Mouse (Mus musculus): Measurements from ENCODE around the gene Slc36a3.

GRCm38 (mm10) chr11:55106636-55107035 lies 44.9 kb downstream of the Slc36a3 start:
- no peak for TF ChIP-seq CTCF (IDR thresholded peaks at IDR 0.05; ENCODE audit: control insufficient read depth, insufficient read depth, low read length)
- no peak for TF ChIP-seq POLR2A (IDR thresholded peaks at IDR 0.05; ENCODE audit: borderline replicate concordance, control insufficient read depth, low read depth, low read length)

Measured in bone marrow, adult 2 months (tissue).